Mouse (Mus musculus) stomach, postnatal 0 days (tissue): Measurements from ENCODE around the gene Daw1.
A peak's percentile ranks its signal among the peaks of the same experiment; 100 is the strongest.

Source experiments
- CTCF ChIP-seq: IDR thresholded peaks from 2 replicates; pipeline ENCODE4 v1.5.1; 2016; ENCODE audit warnings: antibody characterized with exemption, low read depth, mild to moderate bottlenecking, moderate library complexity
- EP300 ChIP-seq: optimal IDR thresholded peaks from 2 replicates; pipeline ENCODE3; 2016; ENCODE audit warnings: antibody characterized with exemption

GRCm38 (mm10) chr1:83138721-83139120 lies 20.8 kb upstream of the Daw1 start:
- TF ChIP-seq CTCF, result 0 out of 2 replicates have a peak, but pooled peaks have one; percentile 3
- TF ChIP-seq EP300, result no peak
